Mouse (Mus musculus) midbrain, embryonic 16.5 days (tissue): ENCODE data around the gene Nmur1. TPM values are rescaled to one million over a fixed set of nuclear protein-coding genes. Genes with fewer than 3 reads are reported as not detected.
A peak's percentile ranks its signal among the peaks of the same experiment; 100 is the strongest.

ENCODE experiments used
- ATAC-seq: fragments of 200-750 bp; cut with Nextera tagmentation; 2 replicates; pipeline ENCODE4 v1.8.0; 2017; ENCODE audit warnings: moderate TSS enrichment
- H3K27ac ChIP-seq: fragments of 300-500 bp; sonication (generic); 2 replicates; pipeline ENCODE4 v1.5.1; 2014; ENCODE audit warnings: mild to moderate bottlenecking, low read length, mixed read lengths
- H3K27me3 ChIP-seq: fragments of 300-500 bp; sonication (generic); 2 replicates; pipeline ENCODE4 v1.6.1; 2014; ENCODE audit warnings: low read depth, low read length, mixed read lengths; ENCODE audit not compliant: control insufficient read depth, insufficient read depth
- H3K36me3 ChIP-seq: fragments of 300-500 bp; sonication (generic); 2 replicates; pipeline ENCODE4 v1.6.1; 2014; ENCODE audit warnings: mild to moderate bottlenecking, low read length, moderate library complexity, mixed read lengths; ENCODE audit not compliant: control insufficient read depth, insufficient read depth
- H3K4me1 ChIP-seq: fragments of 300-500 bp; sonication (generic); 2 replicates; pipeline ENCODE4 v1.6.1; 2014; ENCODE audit warnings: mild to moderate bottlenecking, low read length, mixed read lengths; ENCODE audit not compliant: control insufficient read depth, insufficient read depth
- H3K4me2 ChIP-seq: fragments of 300-500 bp; sonication (generic); 2 replicates; pipeline ENCODE4 v1.6.1; 2014; ENCODE audit warnings: mild to moderate bottlenecking, low read length, mixed read lengths
- H3K4me3 ChIP-seq: fragments of 300-500 bp; sonication (generic); 2 replicates; pipeline ENCODE4 v1.5.1; 2014; ENCODE audit warnings: low read depth, mild to moderate bottlenecking, low read length, moderate library complexity, mixed read lengths
- H3K9ac ChIP-seq: fragments of 300-500 bp; sonication (generic); 2 replicates; pipeline ENCODE4 v1.6.1; 2014; ENCODE audit warnings: low read depth, low read length, mixed read lengths
- H3K9me3 ChIP-seq: fragments of 300-500 bp; sonication (generic); replicated peaks from 2 replicates; pipeline ENCODE4 v1.6.1; 2014; ENCODE audit warnings: mild to moderate bottlenecking, low read length, mixed read lengths; ENCODE audit not compliant: control insufficient read depth, poor library complexity, severe bottlenecking
- WGBS: fragments of 180-500 bp; shearing (Covaris S2); extraction: QIAGEN DNeasy Blood & Tissue Kit; methylation state at CpG from one replicate; pipeline ENCODE4 v1.1.7; 2014; 5-methylcytosine and 5-hydroxymethylcytosine counted together
- polyA plus RNA-seq: library from polyadenylated mRNA; unstranded; fragments of >200 nt; fragmentation: Nextera tagmentation; extraction: Ambion mirVana; gene quantifications from 2 replicates; pipeline ENCODE4 v1.2.1, GENCODE M21; 2015

Nmur1 gene
- polyA plus RNA-seq, 1 experiment from 2014 or later: 0.11 TPM

GRCm38 (mm10) chr1:86363671-86364070 lies 62.4 kb downstream of the Nmur1 start:
- H3K4me3 ChIP-seq: no peak overlapping the region
- no peaks in the 10 kb centered on the region for H3K36me3 ChIP-seq
- no peak overlapping the region for H3K9ac ChIP-seq
- H3K27me3 ChIP-seq: no peaks in the 10 kb centered on the region
- no peaks in the 10 kb centered on the region for H3K9me3 ChIP-seq
- H3K27ac ChIP-seq: no peak overlapping the region
- WGBS: 14% methylated on average over 6 of the region's 6 CpGs
- no peak for ATAC-seq
- peaks cover 9% of the 10 kb centered on the region for H3K4me1 ChIP-seq
- H3K4me2 ChIP-seq: no peak overlapping the region

GRCm38 (mm10) chr1:86361852-86362615 lies 64.0 kb downstream of the Nmur1 start:
- no peaks in the 10 kb centered on the region for H3K27me3 ChIP-seq
- ATAC-seq: no peak
- no peak overlapping the region for H3K9ac ChIP-seq
- H3K4me2 ChIP-seq: no peak overlapping the region
- 91% methylated on average over 4 of the region's 4 CpGs for WGBS
- no peak overlapping the region for H3K4me3 ChIP-seq
- H3K9me3 ChIP-seq: no peaks in the 10 kb centered on the region
- H3K36me3 ChIP-seq: peaks cover 2% of the 10 kb centered on the region
- H3K27ac ChIP-seq: no peak overlapping the region
- H3K4me1 ChIP-seq: peaks cover 18% of the 10 kb centered on the region

GRCm38 (mm10) chr1:86360441-86360840 lies 65.6 kb downstream of the Nmur1 start:
- Histone ChIP-seq H3K4me1 (peaks cover 18% of the 10 kb centered on the region), H3K9me3 (no peaks in the 10 kb centered on the region), H3K9ac (peak overlapping the region; percentile 91), H3K36me3 (peaks cover 14% of the 10 kb centered on the region), H3K27me3 (no peaks in the 10 kb centered on the region), H3K4me3 (peak overlapping the region; percentile 85), H3K27ac (no peak overlapping the region), H3K4me2 (peak overlapping the region; percentile 61)
- no peak for ATAC-seq
- WGBS: 18% methylated on average over 12 of the region's 12 CpGs

GRCm38 (mm10) chr1:86359798-86360179 lies 66.2 kb downstream of the Nmur1 start:
- peak overlapping the region; percentile 85 for H3K4me3 ChIP-seq
- peak overlapping the region; percentile 61 for H3K4me2 ChIP-seq
- peaks cover 18% of the 10 kb centered on the region for H3K4me1 ChIP-seq
- H3K9ac ChIP-seq: peak overlapping the region; percentile 91
- ATAC-seq: no peak
- H3K27ac ChIP-seq: peak overlapping the region; percentile 99
- WGBS: under 1% methylated on average over 26 of the region's 26 CpGs
- peaks cover 14% of the 10 kb centered on the region for H3K36me3 ChIP-seq
- H3K9me3 ChIP-seq: no peaks in the 10 kb centered on the region
- H3K27me3 ChIP-seq: no peaks in the 10 kb centered on the region

GRCm38 (mm10) chr1:86358906-86359797 lies 66.9 kb downstream of the Nmur1 start, which contains the start of gene Ncl:
Gene Ncl (minus strand): TSS chr1:86359400.
- no peaks in the 10 kb centered on the region for H3K27me3 ChIP-seq
- H3K4me3 ChIP-seq: peak within 1 kb of the TSS; percentile 85

GRCm38 (mm10) chr1:86358229-86358905 lies 67.7 kb downstream of the Nmur1 start:
- peak overlapping the region; percentile 99 for H3K27ac ChIP-seq
- under 1% methylated on average over 40 of the region's 41 CpGs for WGBS
- peak overlapping the region; percentile 83 for H3K4me2 ChIP-seq
- no peak; the same call in 1 of the 2 replicates for ATAC-seq
- peak overlapping the region; percentile 85 for H3K4me3 ChIP-seq
- H3K9me3 ChIP-seq: no peaks in the 10 kb centered on the region
- H3K27me3 ChIP-seq: no peaks in the 10 kb centered on the region
- peak overlapping the region; percentile 91 for H3K9ac ChIP-seq
- H3K4me1 ChIP-seq: peaks cover 18% of the 10 kb centered on the region
- H3K36me3 ChIP-seq: peaks cover 22% of the 10 kb centered on the region

More at GRCm38 (mm10) chr1:86358906-86359797, 66.9 kb downstream of the Nmur1 start, which contains the start of gene Ncl:
- under 1% methylated on average over 98 of the region's 102 CpGs for WGBS
- H3K9me3 ChIP-seq: no peaks in the 10 kb centered on the region
- H3K9ac ChIP-seq: peak within 1 kb of the TSS; percentile 91
- peaks cover 18% of the 10 kb centered on the region for H3K4me1 ChIP-seq
- H3K4me2 ChIP-seq: peak within 1 kb of the TSS; percentile 83
- H3K36me3 ChIP-seq: peaks cover 16% of the 10 kb centered on the region
- peak within 1 kb of the TSS; percentile 99 for H3K27ac ChIP-seq
- ATAC-seq: peak; percentile 98

GRCm38 (mm10) chr1:86354186-86354585 lies 71.8 kb downstream of the Nmur1 start:
- no peak overlapping the region for H3K4me3 ChIP-seq
- 85% methylated on average over 2 of the region's 2 CpGs for WGBS
- no peaks in the 10 kb centered on the region for H3K27me3 ChIP-seq
- no peak overlapping the region for H3K4me2 ChIP-seq
- peaks cover 51% of the 10 kb centered on the region for H3K36me3 ChIP-seq
- H3K27ac ChIP-seq: no peak overlapping the region
- no peak overlapping the region for H3K9ac ChIP-seq
- ATAC-seq: no peak
- no peaks in the 10 kb centered on the region for H3K9me3 ChIP-seq
- peaks cover 9% of the 10 kb centered on the region for H3K4me1 ChIP-seq

GRCm38 (mm10) chr1:86350576-86350975 lies 75.5 kb downstream of the Nmur1 start:
- peaks cover 40% of the 10 kb centered on the region for H3K36me3 ChIP-seq

More at GRCm38 (mm10) chr1:86350576-86350975, 75.5 kb downstream of the Nmur1 start:
- H3K4me2 ChIP-seq: no peak overlapping the region
- no peaks in the 10 kb centered on the region for H3K9me3 ChIP-seq
- 92% methylated on average over 8 of the region's 8 CpGs for WGBS
- H3K27me3 ChIP-seq: no peaks in the 10 kb centered on the region
- ATAC-seq: no peak
- no peak overlapping the region for H3K27ac ChIP-seq
- no peaks in the 10 kb centered on the region for H3K4me1 ChIP-seq
- H3K9ac ChIP-seq: no peak overlapping the region
- H3K4me3 ChIP-seq: no peak overlapping the region
